In the genomic region with DNA sequence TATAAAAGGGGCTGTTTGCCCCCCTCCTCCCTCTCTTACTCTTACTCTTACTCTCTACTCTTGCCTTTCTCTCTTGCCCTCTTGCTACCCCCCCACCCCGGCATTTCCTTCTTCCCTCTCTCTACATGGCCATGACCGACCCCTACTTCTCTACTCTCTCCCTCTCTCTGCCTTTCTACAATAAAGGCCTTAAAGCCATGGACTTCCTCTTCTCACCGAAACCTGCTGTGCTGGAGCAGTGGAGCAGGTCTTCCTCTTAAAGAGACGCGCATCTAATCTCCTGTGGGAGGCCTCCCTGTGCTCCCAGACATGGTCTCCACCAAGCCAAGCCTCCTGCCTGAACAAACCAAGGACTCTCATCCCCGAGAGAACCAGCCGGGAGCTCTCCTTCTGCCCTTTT, we compare ENCODE assay signal across 14 mouse cellular contexts. TPM values are rescaled to one million over a fixed set of nuclear protein-coding genes. Genes with fewer than 3 reads are reported as not detected.
"Had no signal": no experiment of that assay in that cellular context is flagged by ENCODE, and none has a peak within 500 bp of the region (broad histone marks: within the 10 kb centered on the region; RNA-seq: fewer than 3 reads in every experiment).

No protein-coding gene starts in this region.

- H3K4me1 ChIP-seq: limb, embryonic 15.5 days; lung, embryonic 15.5 days; midbrain, embryonic 15.5 days; neural tube, embryonic 12.5 days had no signal

- ATAC-seq: liver, embryonic 12.5 days; midbrain, embryonic 15.5 days had no signal

- H3K9me3 ChIP-seq: limb, embryonic 15.5 days; liver, embryonic 12.5 days; lung, embryonic 15.5 days; midbrain, embryonic 15.5 days; neural tube, embryonic 12.5 days had no signal

- H3K4me3 ChIP-seq: limb, embryonic 15.5 days; liver, embryonic 12.5 days; lung, embryonic 15.5 days; midbrain, embryonic 15.5 days; neural tube, embryonic 12.5 days had no signal

- DNase-seq: kidney, adult 11 months; kidney, adult 9 months; layer of hippocampus, postnatal 36 days; lung, postnatal 14 days; spleen, adult 18-20 months; thymus, postnatal 36 days had no signal

- H3K36me3 ChIP-seq: limb, embryonic 15.5 days; liver, embryonic 12.5 days; lung, embryonic 15.5 days; midbrain, embryonic 15.5 days; neural tube, embryonic 12.5 days had no signal

- H3K27me3 ChIP-seq: limb, embryonic 15.5 days; liver, embryonic 12.5 days; lung, embryonic 15.5 days; midbrain, embryonic 15.5 days; neural tube, embryonic 12.5 days had no signal

- H3K9ac ChIP-seq: limb, embryonic 15.5 days; liver, embryonic 12.5 days; lung, embryonic 15.5 days; midbrain, embryonic 15.5 days; neural tube, embryonic 12.5 days had no signal

- H3K27ac ChIP-seq: kidney, postnatal 0 days; limb, embryonic 15.5 days; liver, embryonic 12.5 days; lung, embryonic 15.5 days; macrophage; midbrain, embryonic 15.5 days; neural tube, embryonic 12.5 days had no signal

- H3K4me2 ChIP-seq: limb, embryonic 15.5 days; liver, embryonic 12.5 days; lung, embryonic 15.5 days; midbrain, embryonic 15.5 days; neural tube, embryonic 12.5 days had no signal

RNA-seq across cellular contexts. Expression of a gene that starts 18.8 kb away (rescaled TPM):
- total RNA-seq: layer of hippocampus, postnatal 36 days; left cerebral cortex, postnatal 25 days had no signal
